In genomic region chr12:108553079-108553478, GRCm38 (mm10) we compare ENCODE assay signal across 17 mouse cellular contexts. TPM values are rescaled to one million over a fixed set of nuclear protein-coding genes. Genes with fewer than 3 reads are reported as not detected.
DNase-seq lines count a peak whose midpoint lies in the region; ATAC-seq lines count a peak whose summit lies in the region.
"Had no signal": no experiment of that assay in that cellular context is flagged by ENCODE, and none has a peak within 500 bp of the region (broad histone marks: within the 10 kb centered on the region; RNA-seq: fewer than 3 reads in every experiment).

No protein-coding gene starts in this region.

- no peak overlapping the region for H3K9ac ChIP-seq in heart, embryonic 12.5 days
- H3K9ac ChIP-seq in heart, embryonic 16.5 days (ENCODE audit: low read length): 0 out of 2 replicates have a peak overlapping the region, but pooled peaks have one; percentile 15
- peak overlapping the region; percentile 23; the same call in 1 of the 2 replicates for H3K9ac ChIP-seq in neural tube, embryonic 13.5 days
- no peak overlapping the region for H3K9ac ChIP-seq in liver, embryonic 12.5 days
- H3K9ac ChIP-seq: liver, embryonic 14.5 days; midbrain, embryonic 12.5 days had no signal

- 0 out of 2 replicates have a peak, but pooled peaks cover 3% of the 10 kb centered on the region for H3K27me3 ChIP-seq in heart, embryonic 12.5 days (replicated peaks)
- H3K27me3 ChIP-seq in heart, embryonic 16.5 days (ENCODE audit: control insufficient read depth, insufficient read depth, low read length): peaks cover 2% of the 10 kb centered on the region; the same call in 1 of the 2 replicates
- H3K27me3 ChIP-seq in neural tube, embryonic 13.5 days: no peaks in the 10 kb centered on the region
- peaks cover 56% of the 10 kb centered on the region for H3K27me3 ChIP-seq in liver, embryonic 12.5 days (replicated peaks)
- H3K27me3 ChIP-seq: midbrain, embryonic 12.5 days; Patski had no signal

- H3K27ac ChIP-seq in heart, embryonic 12.5 days (ENCODE audit: poor library complexity, severe bottlenecking): no peak overlapping the region
- H3K27ac ChIP-seq in heart, embryonic 16.5 days (ENCODE audit: low read length): no peak overlapping the region
- H3K27ac ChIP-seq in neural tube, embryonic 13.5 days (replicated peaks): no peak overlapping the region
- H3K27ac ChIP-seq in liver, embryonic 12.5 days: no peak overlapping the region
- H3K27ac ChIP-seq: liver, embryonic 14.5 days had no signal

- peaks cover 33% of the 10 kb centered on the region for H3K4me1 ChIP-seq in heart, embryonic 12.5 days (replicated peaks)
- peaks cover 32% of the 10 kb centered on the region for H3K4me1 ChIP-seq in heart, embryonic 16.5 days (ENCODE audit: control insufficient read depth, insufficient read depth, low read length)
- peaks cover 40% of the 10 kb centered on the region for H3K4me1 ChIP-seq in neural tube, embryonic 13.5 days (replicated peaks)
- H3K4me1 ChIP-seq in liver, embryonic 12.5 days: peaks cover 32% of the 10 kb centered on the region; the same call in 1 of the 2 replicates

- no peak for ATAC-seq in heart, embryonic 12.5 days (ENCODE audit: insufficient number of reproducible peaks, low FRiP score)
- no peak for ATAC-seq in heart, embryonic 16.5 days (replicated peaks; ENCODE audit: extremely low read depth, insufficient read depth, low FRiP score)
- ATAC-seq in neural tube, embryonic 13.5 days (ENCODE audit: low read depth): no peak
- no peak for ATAC-seq in liver, embryonic 12.5 days
- ATAC-seq: CD4-positive, CD25-positive, alpha-beta regulatory T cell, adult 4 months; Patski had no signal

- peak; percentile 98 for DNase-seq in heart, adult 11 months
- DNase-seq in testis, postnatal 14 days (ENCODE audit: low spot score): peak; percentile 55
- DNase-seq in testis, postnatal 10 days (ENCODE audit: low spot score): no peak
- DNase-seq in thymus, postnatal 25 days: no peak
- DNase-seq: adrenal gland, postnatal 14 days; cerebellum, adult 2 months; embryo, embryonic 11 days; gastrocnemius, postnatal 14 days; kidney, postnatal 10 days had no signal

- peaks cover 4% of the 10 kb centered on the region; the same call in 1 of the 2 replicates for H3K9me3 ChIP-seq in heart, embryonic 12.5 days (replicated peaks)
- peaks cover 3% of the 10 kb centered on the region; the same call in 1 of the 2 replicates for H3K9me3 ChIP-seq in heart, embryonic 16.5 days (replicated peaks; ENCODE audit: control insufficient read depth, low read length)
- H3K9me3 ChIP-seq in neural tube, embryonic 13.5 days: no peaks in the 10 kb centered on the region
- 0 out of 2 replicates have a peak, but pooled peaks cover under 1% of the 10 kb centered on the region for H3K9me3 ChIP-seq in liver, embryonic 12.5 days (replicated peaks)
- H3K9me3 ChIP-seq: midbrain, embryonic 12.5 days had no signal

- H3K4me2 ChIP-seq in heart, embryonic 12.5 days: no peak overlapping the region
- no peak overlapping the region; the same call in 1 of the 2 replicates for H3K4me2 ChIP-seq in heart, embryonic 16.5 days (ENCODE audit: low read depth, low read length)
- H3K4me2 ChIP-seq in neural tube, embryonic 13.5 days: no peak overlapping the region
- H3K4me2 ChIP-seq in liver, embryonic 12.5 days: no peak overlapping the region
- H3K4me2 ChIP-seq: midbrain, embryonic 12.5 days had no signal

- 15% methylated on average over 6 of the region's 6 CpGs for WGBS in heart, embryonic 12.5 days
- 13% methylated on average over 6 of the region's 6 CpGs for WGBS in heart, embryonic 16.5 days
- WGBS in neural tube, embryonic 13.5 days: 51% methylated on average over 6 of the region's 6 CpGs
- WGBS in liver, embryonic 12.5 days (ENCODE audit: insufficient replicate concordance): 30% methylated on average over 6 of the region's 6 CpGs

- no peak overlapping the region for H3K4me3 ChIP-seq in heart, embryonic 12.5 days
- H3K4me3 ChIP-seq in heart, embryonic 16.5 days (ENCODE audit: low read length): no peak overlapping the region
- H3K4me3 ChIP-seq in neural tube, embryonic 13.5 days: no peak overlapping the region
- H3K4me3 ChIP-seq in liver, embryonic 12.5 days: no peak overlapping the region
- H3K4me3 ChIP-seq: midbrain, embryonic 12.5 days had no signal

- no peaks in the 10 kb centered on the region for H3K36me3 ChIP-seq in heart, embryonic 12.5 days
- H3K36me3 ChIP-seq in heart, embryonic 16.5 days (ENCODE audit: control insufficient read depth, insufficient read depth): no peaks in the 10 kb centered on the region
- H3K36me3 ChIP-seq in neural tube, embryonic 13.5 days: no peaks in the 10 kb centered on the region
- no peaks in the 10 kb centered on the region for H3K36me3 ChIP-seq in liver, embryonic 12.5 days
- H3K36me3 ChIP-seq: midbrain, embryonic 12.5 days had no signal

RNA-seq across cellular contexts. Expression of gene Evl, which starts 1.4 kb away (rescaled TPM):
- 43.0 and 43.1 TPM in 2 replicates for polyA plus RNA-seq in heart, embryonic 12.5 days (2016; fragmentation: Nextera tagmentation; extraction: Ambion mirVana)
- polyA plus RNA-seq in heart, embryonic 16.5 days (2015; fragmentation: Nextera tagmentation; extraction: Ambion mirVana): 25.8 and 31.0 TPM in 2 replicates
- 188 and 208 TPM in 2 replicates for polyA plus RNA-seq in neural tube, embryonic 13.5 days (2015; fragmentation: Nextera tagmentation; extraction: Ambion mirVana)
- 12.9 and 14.7 TPM in 2 replicates for polyA plus RNA-seq in liver, embryonic 12.5 days (2016; fragmentation: Nextera tagmentation; extraction: Ambion mirVana)

Comparison
In these comparisons a context has a peak if more than half of its experiments do, and no peak if none do; other contexts are left out.
1. DNase-seq: peak in heart, adult 11 months (single experiment) and testis, postnatal 14 days (single experiment); none in testis, postnatal 10 days (single experiment) and thymus, postnatal 25 days (single experiment).
2. H3K9ac ChIP-seq: peak in heart, embryonic 16.5 days (single experiment) and neural tube, embryonic 13.5 days (single experiment); none in heart, embryonic 12.5 days (single experiment) and liver, embryonic 12.5 days (single experiment).